8 mouse cellular contexts compared by ENCODE assay signal in the genomic region with DNA sequence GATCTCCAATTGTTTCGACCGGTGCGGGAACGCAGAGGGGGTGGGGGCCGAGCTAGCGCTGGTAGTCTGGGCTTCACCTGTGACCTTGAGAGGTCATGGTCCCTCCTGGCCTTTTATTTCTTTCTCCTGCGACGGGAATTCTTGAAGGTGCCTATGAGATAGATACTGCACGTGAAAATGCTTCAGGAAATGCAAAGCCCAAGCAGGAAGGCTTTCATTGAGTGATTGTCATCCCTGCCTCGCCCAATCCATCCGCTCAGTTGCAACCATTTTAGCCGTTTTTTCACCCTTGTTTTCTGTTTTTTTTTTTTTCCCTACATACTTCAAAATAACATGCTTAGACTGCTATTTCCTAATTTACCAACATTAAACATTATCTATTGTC.
A peak's percentile ranks its signal among the peaks of the same experiment; 100 is the strongest.
DNase-seq lines count a peak whose midpoint lies in the region; ATAC-seq and TF ChIP-seq lines count a peak whose summit lies in the region.

No protein-coding gene starts in this region.

- no peak overlapping the region for H3K9ac ChIP-seq in liver, adult 2 months (ENCODE audit: low read depth, low read length)
- H3K9ac ChIP-seq in embryonic facial prominence, embryonic 14.5 days (ENCODE audit: low read depth, low read length): peak overlapping the region; percentile 63
- H3K9ac ChIP-seq in intestine, embryonic 14.5 days (ENCODE audit: low read length): 0 out of 2 replicates have a peak overlapping the region, but pooled peaks have one; percentile 29
- peak overlapping the region; percentile 45 for H3K9ac ChIP-seq in neural tube, embryonic 12.5 days

- no peak for DNase-seq in liver, adult 2 months (ENCODE audit: extremely low read depth, low read depth, low spot score)
- DNase-seq in liver: no peak
- no peak for DNase-seq in embryonic facial prominence, embryonic 14.5 days (ENCODE audit: low spot score)
- DNase-seq in intestine, embryonic 14.5 days (ENCODE audit: low spot score): no peak
- DNase-seq in right cerebral cortex, postnatal 25 days: no peak
- no peak for DNase-seq in left cerebral cortex, postnatal 10 days (ENCODE audit: extremely low spot score in 1 of 2, low spot score in 2 of 2)
- no peak for DNase-seq in right cerebral cortex, adult 18-20 months

- peak overlapping the region; percentile 89 for H3K4me2 ChIP-seq in embryonic facial prominence, embryonic 14.5 days (ENCODE audit: low read depth, low read length)
- H3K4me2 ChIP-seq in intestine, embryonic 14.5 days (ENCODE audit: low read length): peak overlapping the region; percentile 55
- peak overlapping the region; percentile 79 for H3K4me2 ChIP-seq in neural tube, embryonic 12.5 days (replicated peaks)

- no peaks in the 10 kb centered on the region for H3K79me2 ChIP-seq in liver, adult 2 months (ENCODE audit: control insufficient read depth, insufficient read depth, low read length)

- no peak overlapping the region for H3K27ac ChIP-seq in liver, adult 2 months (replicated peaks; ENCODE audit: insufficient read depth, low read depth, low read length)
- no peak overlapping the region for H3K27ac ChIP-seq in embryonic facial prominence, embryonic 14.5 days (replicated peaks; ENCODE audit: low read depth, low read length)
- no peak overlapping the region for H3K27ac ChIP-seq in intestine, embryonic 14.5 days (ENCODE audit: low read depth)
- no peak overlapping the region for H3K27ac ChIP-seq in neural tube, embryonic 12.5 days

- H3K36me3 ChIP-seq in liver, adult 2 months (ENCODE audit: control insufficient read depth, insufficient read depth, low read length): no peaks in the 10 kb centered on the region
- H3K36me3 ChIP-seq in embryonic facial prominence, embryonic 14.5 days (ENCODE audit: control insufficient read depth, insufficient read depth, low read length): no peaks in the 10 kb centered on the region
- no peaks in the 10 kb centered on the region for H3K36me3 ChIP-seq in intestine, embryonic 14.5 days (ENCODE audit: control insufficient read depth, insufficient read depth, low read length)
- no peaks in the 10 kb centered on the region for H3K36me3 ChIP-seq in neural tube, embryonic 12.5 days

- H3K4me1 ChIP-seq in liver, adult 2 months (ENCODE audit: control insufficient read depth, insufficient read depth, low read length): no peaks in the 10 kb centered on the region
- H3K4me1 ChIP-seq in embryonic facial prominence, embryonic 14.5 days (ENCODE audit: control insufficient read depth, insufficient read depth, low read length): no peaks in the 10 kb centered on the region
- H3K4me1 ChIP-seq in intestine, embryonic 14.5 days (replicated peaks; ENCODE audit: control insufficient read depth, insufficient read depth, low read length): peaks cover 5% of the 10 kb centered on the region; the same call in 1 of the 2 replicates
- peaks cover 7% of the 10 kb centered on the region; the same call in 1 of the 2 replicates for H3K4me1 ChIP-seq in neural tube, embryonic 12.5 days

- WGBS in liver, adult 2 months: 14% methylated on average over 12 of the region's 12 CpGs
- WGBS in embryonic facial prominence, embryonic 14.5 days: 11% methylated on average over 12 of the region's 12 CpGs
- WGBS in intestine, embryonic 14.5 days: 14% methylated on average over 12 of the region's 12 CpGs
- 18% methylated on average over 12 of the region's 12 CpGs for WGBS in neural tube, embryonic 12.5 days

- no peaks in the 10 kb centered on the region for H3K9me3 ChIP-seq in embryonic facial prominence, embryonic 14.5 days (ENCODE audit: control insufficient read depth, low read length)
- no peaks in the 10 kb centered on the region for H3K9me3 ChIP-seq in intestine, embryonic 14.5 days (ENCODE audit: control insufficient read depth, low read length)
- H3K9me3 ChIP-seq in neural tube, embryonic 12.5 days: no peaks in the 10 kb centered on the region

- H3K4me3 ChIP-seq in liver, adult 2 months (ENCODE audit: insufficient read depth, low read depth, low read length): peak overlapping the region; percentile 41; the same call in 1 of the 2 replicates
- peak overlapping the region; percentile 51 for H3K4me3 ChIP-seq in embryonic facial prominence, embryonic 14.5 days (ENCODE audit: low read depth, low read length)
- peak overlapping the region; percentile 39 for H3K4me3 ChIP-seq in intestine, embryonic 14.5 days (ENCODE audit: low read depth, low read length)
- H3K4me3 ChIP-seq in neural tube, embryonic 12.5 days: peak overlapping the region; percentile 46

- no peak for TF ChIP-seq POLR2A in liver, adult 2 months (IDR thresholded peaks at IDR 0.05; ENCODE audit: extremely low read depth, insufficient read depth, low read length)

- no peaks in the 10 kb centered on the region for H3K27me3 ChIP-seq in liver, adult 2 months (ENCODE audit: control insufficient read depth, insufficient read depth, low read length)
- H3K27me3 ChIP-seq in embryonic facial prominence, embryonic 14.5 days (replicated peaks; ENCODE audit: control insufficient read depth, insufficient read depth, low read length): no peaks in the 10 kb centered on the region
- no peaks in the 10 kb centered on the region for H3K27me3 ChIP-seq in intestine, embryonic 14.5 days (replicated peaks; ENCODE audit: control insufficient read depth, insufficient read depth, low read length)
- H3K27me3 ChIP-seq in neural tube, embryonic 12.5 days (replicated peaks): no peaks in the 10 kb centered on the region

- intact Hi-C loops in left cerebral cortex, postnatal 10 days (cut with DNase I): loop anchor here (10.0 kb wide), 1 partner anchor 234 kb away; no protein-coding TSS in a partner anchor

- no peak for ATAC-seq in embryonic facial prominence, embryonic 14.5 days (ENCODE audit: low read depth)
- 0 out of 2 replicates have a peak, but pooled peaks have one; percentile 56 for ATAC-seq in intestine, embryonic 14.5 days (replicated peaks; ENCODE audit: low FRiP score, low TSS enrichment, low read depth)
- ATAC-seq in neural tube, embryonic 12.5 days (ENCODE audit: low FRiP score, low read depth): no peak; the same call in 1 of the 2 replicates

- TF ChIP-seq CTCF in liver, adult 2 months (IDR thresholded peaks at IDR 0.05; ENCODE audit: low read depth, low read length): no peak
